Mouse (Mus musculus) liver, embryonic 14.5 days (tissue): ENCODE measurements around the gene D1Pas1. TPM values are rescaled to one million over a fixed set of nuclear protein-coding genes. Genes with fewer than 3 reads are reported as not detected.

Experiments
- ATAC-seq: fragments of 200-750 bp; cut with Nextera tagmentation; 2 replicates; pipeline ENCODE4 v1.8.0; 2017; ENCODE audit warnings: moderate number of reproducible peaks, mild to moderate bottlenecking, moderate library complexity; ENCODE audit not compliant: insufficient read depth
- DNase-seq, 3 experiments: peaks; one replicate each; pipeline ENCODE4 v3.0.0-alpha.2; 2012 to 2013; ENCODE audit warnings: low read depth in 3 of 3, low spot score in 3 of 3
- H3K27ac ChIP-seq: fragments of 300-500 bp; sonication (generic); 2 replicates; pipeline ENCODE4 v1.5.1; 2014; ENCODE audit warnings: moderate library complexity, mild to moderate bottlenecking, control low read depth, inconsistent platforms
- H3K27me3 ChIP-seq: fragments of 300-500 bp; sonication (generic); 2 replicates; pipeline ENCODE4 v1.6.1; 2014; ENCODE audit warnings: mild to moderate bottlenecking, low read length, moderate library complexity; ENCODE audit not compliant: control insufficient read depth, insufficient read depth
- H3K36me3 ChIP-seq: fragments of 300-500 bp; sonication (generic); replicated peaks from 2 replicates; pipeline ENCODE4 v1.6.1; 2014; ENCODE audit warnings: low read depth; ENCODE audit not compliant: control insufficient read depth, insufficient read depth
- H3K4me1 ChIP-seq, 2 experiments: fragments of 200-500 bp in 1 of 2; fragments of 300-500 bp in 1 of 2; sonication (generic) in 1 of 2; replicated peaks; 2 replicates each; pipeline ENCODE4 v1.6.1; 2012 to 2014; ENCODE audit warnings: antibody characterized with exemption in 1 of 2, inconsistent platforms in 1 of 2, low read length in 1 of 2; ENCODE audit not compliant: control insufficient read depth in 2 of 2, insufficient read depth in 2 of 2
- H3K4me2 ChIP-seq: fragments of 300-500 bp; sonication (generic); 2 replicates; pipeline ENCODE4 v1.6.1; 2014; ENCODE audit warnings: low read depth, mild to moderate bottlenecking, control low read depth, moderate library complexity
- H3K4me3 ChIP-seq, 2 experiments: fragments of 200-500 bp in 1 of 2; fragments of 300-500 bp in 1 of 2; sonication (generic) in 1 of 2; 2 replicates each; pipeline ENCODE4 v1.5.1; 2012 to 2014; ENCODE audit warnings: low read depth in 2 of 2, low read length in 2 of 2, mild to moderate bottlenecking in 2 of 2, control low read depth in 1 of 2, inconsistent platforms in 1 of 2, moderate library complexity in 1 of 2; ENCODE audit not compliant: insufficient read depth in 1 of 2
- H3K9ac ChIP-seq: fragments of 300-500 bp; sonication (generic); replicated peaks from 2 replicates; pipeline ENCODE4 v1.6.1; 2014; ENCODE audit warnings: mild to moderate bottlenecking, control low read depth, moderate library complexity
- H3K9me3 ChIP-seq: fragments of 300-500 bp; sonication (generic); 2 replicates; pipeline ENCODE4 v1.6.1; 2016; ENCODE audit warnings: low read length, mixed read lengths; ENCODE audit not compliant: control insufficient read depth
- CTCF ChIP-seq: IDR thresholded peaks from 2 replicates; pipeline ENCODE4 v1.5.1; 2016; ENCODE audit warnings: antibody characterized with exemption, low read depth, control low read depth
- EP300 ChIP-seq: IDR thresholded peaks from 2 replicates; pipeline ENCODE4 v1.6.1; 2016; ENCODE audit warnings: antibody characterized with exemption, low read depth
- WGBS: fragments of 180-500 bp; shearing (Covaris S2); extraction: QIAGEN DNeasy Blood & Tissue Kit; methylation state at CpG from one replicate; pipeline ENCODE4 v1.1.7; 2014; ENCODE audit not compliant: insufficient replicate concordance; 5-methylcytosine and 5-hydroxymethylcytosine counted together
- polyA plus RNA-seq, 2 experiments: library from polyadenylated mRNA; depleted of rRNA in 1 of 2; stranded (reverse) in 1 of 2; unstranded in 1 of 2; fragments of >200 nt; fragmentation: Nextera tagmentation in 1 of 2; extraction: Ambion mirVana in 1 of 2; gene quantifications; 2 replicates each; pipeline versions ENCODE4 v1.2.1 to v1.2.3; 2012 to 2014

Gene D1Pas1
- polyA plus RNA-seq, 2 experiments, result not detected

DNA sequence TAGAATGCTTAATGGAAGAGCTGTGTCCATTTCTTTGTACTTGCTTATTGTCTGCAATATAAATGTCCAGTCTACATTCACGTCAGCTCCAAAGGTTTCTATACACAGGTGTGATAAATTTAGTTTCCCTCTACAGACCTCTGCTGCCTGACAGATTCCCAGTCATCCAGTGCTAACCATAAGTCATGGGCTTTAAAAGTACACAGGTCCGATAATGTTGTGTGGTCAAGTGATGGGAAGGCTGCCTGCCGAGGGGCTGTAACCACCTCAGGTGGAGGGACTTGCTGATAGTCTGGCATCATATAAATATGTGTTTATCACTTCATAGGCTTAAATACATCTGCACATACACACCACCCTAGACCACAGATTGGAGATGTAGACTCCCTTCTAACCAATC is 24.9 kb downstream of the D1Pas1 start:
- H3K36me3 ChIP-seq, result no peaks in the 10 kb centered on the region
- no peak overlapping the region for H3K27ac ChIP-seq
- WGBS, result 63% methylated on average over 3 of the region's 3 CpGs
- TF ChIP-seq EP300 (no peak), CTCF (no peak)
- H3K4me1 ChIP-seq, result no peaks in the 10 kb centered on the region
- H3K4me2 ChIP-seq, result no peak overlapping the region
- H3K4me3 ChIP-seq, result no peak overlapping the region
- ATAC-seq (no peak), DNase-seq (no peak)
- H3K9ac ChIP-seq, result no peak overlapping the region
- no peaks in the 10 kb centered on the region; the same call in 1 of the 2 replicates for H3K9me3 ChIP-seq
- H3K27me3 ChIP-seq, result no peaks in the 10 kb centered on the region

DNA sequence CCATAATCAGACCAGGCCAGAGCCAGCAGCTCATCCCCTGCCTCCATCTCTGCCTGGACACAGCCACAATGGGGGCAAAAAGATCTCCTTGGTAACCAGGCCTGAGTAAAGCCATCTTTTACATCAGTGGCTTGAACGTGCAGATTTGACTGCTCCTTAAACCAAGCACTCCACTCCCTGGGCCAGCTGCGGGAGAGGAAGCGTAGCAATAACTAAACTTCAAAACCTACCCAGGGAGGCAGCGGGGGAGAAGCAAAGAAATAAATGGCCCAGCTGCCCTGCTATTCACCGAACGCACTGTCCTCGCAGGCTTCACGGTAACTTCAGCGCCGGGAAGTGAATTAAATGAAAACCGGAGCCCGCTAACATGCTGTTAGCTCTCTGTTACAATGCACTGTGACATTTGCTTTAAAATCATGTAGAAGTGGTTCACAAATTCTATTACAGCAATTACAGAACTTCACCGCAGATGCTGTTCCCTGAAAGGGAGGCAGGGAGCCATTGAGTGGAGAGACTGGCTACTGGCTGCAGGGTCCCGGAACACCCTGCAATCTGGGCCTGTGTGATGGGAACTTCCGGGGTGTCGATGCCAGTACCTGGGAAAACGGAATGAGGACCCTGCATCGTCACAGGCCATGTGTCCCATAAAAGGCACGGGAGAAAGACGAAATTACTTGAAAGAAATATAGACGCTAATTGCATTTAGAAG is 30.5 kb downstream of the D1Pas1 start:
- H3K9ac ChIP-seq, result no peak overlapping the region
- ATAC-seq (no peak), DNase-seq (no peak)
- no peaks in the 10 kb centered on the region for H3K9me3 ChIP-seq
- WGBS, result 81% methylated on average over 21 of the region's 21 CpGs
- no peak overlapping the region for H3K4me2 ChIP-seq
- TF ChIP-seq CTCF (no peak), EP300 (no peak)
- H3K4me3 ChIP-seq, result no peak overlapping the region
- no peaks in the 10 kb centered on the region for H3K27me3 ChIP-seq
- H3K36me3 ChIP-seq, result no peaks in the 10 kb centered on the region
- H3K27ac ChIP-seq, result no peak overlapping the region
- H3K4me1 ChIP-seq, result no peaks in the 10 kb centered on the region

DNA sequence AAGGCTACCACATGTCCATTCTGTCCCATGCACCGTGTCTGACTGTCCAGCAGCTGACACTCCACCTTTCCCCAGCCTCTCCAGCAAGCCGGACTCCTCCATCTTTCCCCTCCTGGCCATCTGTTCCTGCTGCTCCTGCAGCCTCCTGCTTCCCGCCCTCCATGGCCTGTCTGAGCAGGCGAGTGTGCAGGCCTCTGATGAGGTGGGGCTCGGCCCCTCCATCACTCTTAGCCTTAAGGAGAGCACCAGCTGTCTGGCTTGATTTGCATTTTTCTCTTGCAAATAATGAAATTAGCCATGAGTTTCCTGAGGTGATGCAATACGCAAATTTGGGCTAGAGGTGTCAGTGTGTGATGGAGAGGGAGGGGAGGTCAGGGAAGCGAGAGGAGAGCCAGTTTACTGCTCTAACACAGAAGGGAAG is 36.2 kb downstream of the D1Pas1 start:
- Histone ChIP-seq H3K9me3 (no peaks in the 10 kb centered on the region), H3K4me1 (no peaks in the 10 kb centered on the region), H3K4me2 (no peak overlapping the region), H3K27ac (no peak overlapping the region), H3K36me3 (no peaks in the 10 kb centered on the region), H3K4me3 (no peak overlapping the region), H3K27me3 (no peaks in the 10 kb centered on the region), H3K9ac (no peak overlapping the region)
- ATAC-seq, result no peak
- WGBS, result 61% methylated on average over 7 of the region's 7 CpGs
- DNase-seq, result no peak
- no peak for TF ChIP-seq EP300
- no peak for TF ChIP-seq CTCF

DNA sequence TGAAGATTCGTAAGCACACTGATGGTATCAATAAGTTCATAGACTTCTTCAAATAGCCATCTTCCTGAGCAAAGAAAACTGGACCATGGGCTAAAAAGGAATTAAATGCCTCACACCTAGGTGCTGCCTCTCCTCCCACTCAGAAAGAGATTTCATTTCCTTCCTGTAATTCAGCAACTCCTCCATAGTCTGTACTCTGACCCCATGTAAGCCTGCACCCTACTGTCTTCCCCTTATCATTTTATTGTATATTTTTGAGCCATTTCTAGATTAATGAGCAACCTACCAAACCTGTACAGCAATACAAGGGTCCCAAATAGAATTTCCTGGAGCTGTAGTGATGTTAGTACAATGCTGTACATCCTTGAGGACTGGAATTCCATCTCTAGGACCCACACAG is 37.1 kb downstream of the D1Pas1 start:
- H3K9me3 ChIP-seq, result no peaks in the 10 kb centered on the region
- WGBS, result 63% methylated on average over 1 of the region's 1 CpGs
- H3K27me3 ChIP-seq, result no peaks in the 10 kb centered on the region
- no peak overlapping the region for H3K27ac ChIP-seq
- no peak overlapping the region for H3K4me3 ChIP-seq
- DNase-seq (no peak), ATAC-seq (no peak)
- H3K4me2 ChIP-seq, result no peak overlapping the region
- H3K4me1 ChIP-seq, result no peaks in the 10 kb centered on the region
- no peaks in the 10 kb centered on the region for H3K36me3 ChIP-seq
- H3K9ac ChIP-seq, result no peak overlapping the region
- no peak for TF ChIP-seq CTCF
- no peak for TF ChIP-seq EP300

DNA sequence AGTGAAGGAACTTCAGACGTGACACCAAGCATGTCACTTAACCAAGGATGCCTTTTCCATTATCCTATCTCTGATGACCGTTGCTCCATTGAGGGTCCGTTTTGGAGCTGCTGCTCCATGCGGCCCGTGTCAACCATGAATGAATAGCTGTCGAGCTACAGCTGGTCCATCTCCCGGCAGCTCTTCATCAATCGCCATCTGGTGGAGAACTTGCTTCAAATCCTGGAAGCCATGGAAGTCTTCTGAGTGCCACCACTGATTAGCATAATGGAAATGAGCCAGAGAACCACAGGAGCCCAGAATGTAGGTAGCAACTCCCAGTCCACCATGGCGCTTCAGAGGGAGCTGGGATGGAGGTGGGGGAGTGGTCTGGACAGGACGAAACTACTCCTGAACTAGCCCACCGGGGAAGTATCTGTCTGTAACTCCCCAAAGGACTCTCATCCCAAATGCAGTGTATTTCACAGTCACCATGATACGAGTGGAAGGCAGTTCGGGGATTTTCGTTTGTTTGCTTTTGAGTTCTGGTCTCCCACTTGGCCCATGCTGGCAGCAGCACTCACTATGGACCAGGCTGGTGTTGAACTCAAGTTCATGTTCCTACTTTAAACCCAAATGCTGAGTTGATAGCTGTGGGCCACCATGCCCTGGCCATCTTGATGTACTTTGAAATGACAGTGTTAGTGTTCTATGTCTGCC is 39.2 kb downstream of the D1Pas1 start:
- TF ChIP-seq EP300 (no peak), CTCF (no peak)
- Histone ChIP-seq H3K9me3 (no peaks in the 10 kb centered on the region), H3K4me3 (no peak overlapping the region), H3K27ac (no peak overlapping the region), H3K4me1 (no peaks in the 10 kb centered on the region), H3K27me3 (no peaks in the 10 kb centered on the region), H3K36me3 (no peaks in the 10 kb centered on the region), H3K4me2 (no peak overlapping the region), H3K9ac (no peak overlapping the region)
- 69% methylated on average over 14 of the region's 14 CpGs for WGBS
- ATAC-seq (no peak), DNase-seq (no peak)
